Mouse (Mus musculus): Measurements from ENCODE around the gene Klf2. TPM values are rescaled to one million over a fixed set of nuclear protein-coding genes. Genes with fewer than 3 reads are reported as not detected.

Klf2 gene
- 100 to 1,000 TPM; 113 to 115 TPM for total RNA-seq (2021)
- long read RNA-seq, experiment 1, transcript Klf2-201 (3 exons, 1,847 nt), result major isoform, 150 of 173 reads
- long read RNA-seq, experiment 1, partial matches to known transcripts, result 20 of 173 reads
- long read RNA-seq, experiment 1, other reads (novel, unspliced or antisense), result 3 of 173 reads
- long read RNA-seq, experiment 2, transcript Klf2-201 (3 exons, 1,847 nt), result major isoform, 84 of 91 reads
- long read RNA-seq, experiment 2, partial matches to known transcripts, result 6 of 91 reads
- long read RNA-seq, experiment 2, other reads (novel, unspliced or antisense), result 1 of 91 reads

DNA sequence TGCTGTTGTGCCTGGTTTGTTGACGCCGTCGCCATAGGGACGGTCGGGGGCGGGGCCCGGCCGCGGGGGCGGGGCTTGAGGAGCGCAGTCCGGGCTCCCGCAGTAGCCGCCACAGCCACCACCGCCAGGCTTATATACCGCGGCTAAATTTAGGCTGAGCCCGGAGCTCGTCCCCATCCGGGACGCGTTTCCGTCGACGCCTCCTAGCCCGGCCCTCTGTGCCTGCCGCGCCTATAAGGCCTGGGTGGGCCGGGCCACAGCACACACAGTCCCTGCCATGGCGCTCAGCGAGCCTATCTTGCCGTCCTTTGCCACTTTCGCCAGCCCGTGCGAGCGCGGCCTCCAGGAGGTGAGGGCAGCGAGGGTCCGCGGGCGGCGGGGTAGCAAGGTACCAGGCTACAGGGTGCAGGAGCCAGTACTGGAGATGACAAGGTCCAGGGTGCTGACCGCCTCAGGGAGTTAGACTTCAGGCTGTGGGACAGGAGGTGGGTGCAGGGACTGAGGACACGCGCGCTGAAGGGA is at the start of gene Klf2:
Gene Klf2 (plus strand): TSS at position 233 of the 522 bp plus-strand sequence.
- peak; percentile 99 for DNase-seq
- intact Hi-C loops (cut with DNase I), result loop anchor here (1.0 kb wide), 2 partner anchors 24 to 51 kb away; no protein-coding TSS in a partner anchor

DNA sequence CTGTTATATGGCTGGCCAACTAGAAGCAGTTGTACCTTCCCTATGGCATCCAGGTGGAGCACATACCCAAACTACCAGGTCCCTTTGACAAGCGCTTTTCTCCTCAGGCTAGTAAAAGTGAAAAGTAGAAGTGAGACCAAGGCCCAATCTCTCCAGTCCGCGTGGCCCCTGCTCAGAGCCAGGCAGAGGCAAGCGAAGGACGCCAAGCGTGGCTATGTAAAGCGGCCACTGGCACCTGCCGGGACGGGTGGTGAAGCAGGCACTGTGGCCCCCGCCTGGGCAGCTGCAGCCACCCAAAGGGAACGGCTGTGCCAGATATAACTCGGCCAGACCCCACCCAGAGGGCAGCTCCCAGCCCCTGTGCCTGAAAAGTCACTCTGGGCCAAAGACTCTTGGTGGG is 48.2 kb upstream of the Klf2 start:
- intact Hi-C loops (cut with DNase I), result no loop called here
- no peak for DNase-seq

DNA sequence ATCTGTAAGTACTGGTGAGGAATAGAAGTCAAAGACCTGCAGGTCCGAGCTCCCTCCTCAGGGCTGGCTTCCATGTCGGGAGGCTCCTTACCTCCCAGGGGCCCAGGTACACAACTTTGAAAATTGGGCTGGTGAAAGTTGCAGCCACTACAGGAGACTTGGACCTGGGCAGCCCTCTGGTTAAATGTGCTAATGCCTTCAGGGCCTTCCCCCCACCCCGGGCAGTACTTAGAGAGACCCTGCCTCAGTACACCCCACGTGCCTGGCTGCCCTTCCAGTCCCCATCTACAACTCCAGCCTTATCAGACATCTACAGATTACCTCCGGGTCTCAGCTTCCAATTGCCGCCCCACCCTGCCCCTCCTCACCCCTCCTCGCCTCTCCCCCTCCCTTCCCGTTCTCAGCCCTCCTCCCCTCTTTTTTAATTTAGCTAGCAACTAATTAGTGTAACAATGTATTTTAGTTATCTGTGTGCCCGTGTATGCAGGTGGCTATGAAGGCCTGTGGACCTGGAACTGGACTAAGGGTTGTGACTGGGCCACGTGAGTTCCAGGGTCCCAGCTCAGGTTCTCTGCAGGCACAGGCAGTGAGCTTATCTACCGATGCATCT is 47.7 kb upstream of the Klf2 start:
- intact Hi-C loops (cut with DNase I), result no loop called here
- no peak for DNase-seq

DNA sequence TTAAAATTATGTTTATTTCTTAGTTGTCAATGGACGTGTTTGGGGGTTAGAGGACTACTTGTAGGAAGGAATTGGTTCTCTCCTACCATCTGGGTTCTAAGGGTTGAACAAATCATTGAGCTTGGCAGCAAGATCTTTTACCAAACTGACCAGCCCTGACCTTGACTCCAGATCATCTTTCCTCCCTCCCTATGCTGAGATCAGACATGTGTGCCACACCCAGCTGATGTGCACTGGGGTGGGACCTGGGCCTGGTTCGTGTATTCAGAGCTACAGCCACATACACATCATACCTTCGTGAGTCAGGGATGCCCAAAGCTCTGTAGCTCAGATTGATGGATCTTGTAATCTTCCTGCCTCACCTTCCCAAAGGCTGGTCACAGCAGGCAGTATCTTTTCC is 47.1 kb upstream of the Klf2 start:
- no peak for DNase-seq
- intact Hi-C loops (cut with DNase I), result no loop called here

DNA sequence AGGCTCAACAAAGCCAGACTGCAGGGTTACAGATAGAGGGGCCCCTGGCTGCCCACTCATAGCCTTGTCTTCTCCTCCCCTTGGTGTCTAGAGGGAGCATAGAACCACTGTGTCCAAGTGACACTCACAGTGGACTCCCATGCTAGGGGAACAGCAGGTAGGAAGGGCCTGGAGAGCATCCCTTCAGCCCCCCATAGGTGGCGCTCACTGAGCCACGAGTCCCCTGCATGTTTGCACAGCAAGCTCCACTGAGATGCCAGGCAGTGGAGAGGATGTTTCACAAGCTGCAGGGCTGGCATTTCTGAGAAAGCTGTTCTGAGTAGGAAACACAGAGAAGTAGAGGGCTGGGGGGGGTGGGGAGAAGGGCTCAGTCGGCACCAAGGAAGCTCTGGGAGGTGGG is 46.5 kb upstream of the Klf2 start:
- DNase-seq, result peak; percentile 79 to 80
- intact Hi-C loops (cut with DNase I), result no loop called here

DNA sequence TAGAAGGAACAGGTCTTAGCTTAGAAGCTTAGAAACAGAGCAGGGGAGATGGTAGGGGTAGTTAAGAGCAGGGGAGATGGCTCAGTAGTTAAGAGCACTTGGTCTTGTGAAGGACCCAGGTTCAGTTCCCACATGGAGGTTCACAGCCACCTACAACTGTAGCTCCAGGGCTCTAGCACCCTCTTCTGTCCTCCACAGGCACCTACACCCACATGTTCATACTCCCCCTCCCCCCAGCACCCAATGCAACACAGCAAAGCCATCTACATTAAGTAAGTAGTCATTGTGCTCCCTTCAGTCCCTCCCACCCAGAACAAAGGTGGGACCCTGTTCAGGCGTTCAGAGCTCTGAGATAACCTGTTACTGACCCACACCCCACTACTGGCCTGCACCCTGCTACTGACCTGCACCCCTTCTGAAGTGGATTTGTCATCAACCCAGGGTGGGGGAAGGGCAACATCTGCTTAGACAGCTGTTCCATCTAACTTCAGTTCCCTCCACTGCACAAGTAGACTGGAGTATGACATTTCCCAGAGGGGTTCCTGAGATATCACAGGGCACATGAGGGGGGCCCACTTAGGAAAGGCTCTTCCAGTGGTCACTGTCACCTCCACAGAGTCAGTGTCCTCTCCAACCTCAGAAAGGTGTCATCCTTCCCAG is 45.6 kb upstream of the Klf2 start:
- no peak for DNase-seq
- intact Hi-C loops (cut with DNase I), result no loop called here

DNA sequence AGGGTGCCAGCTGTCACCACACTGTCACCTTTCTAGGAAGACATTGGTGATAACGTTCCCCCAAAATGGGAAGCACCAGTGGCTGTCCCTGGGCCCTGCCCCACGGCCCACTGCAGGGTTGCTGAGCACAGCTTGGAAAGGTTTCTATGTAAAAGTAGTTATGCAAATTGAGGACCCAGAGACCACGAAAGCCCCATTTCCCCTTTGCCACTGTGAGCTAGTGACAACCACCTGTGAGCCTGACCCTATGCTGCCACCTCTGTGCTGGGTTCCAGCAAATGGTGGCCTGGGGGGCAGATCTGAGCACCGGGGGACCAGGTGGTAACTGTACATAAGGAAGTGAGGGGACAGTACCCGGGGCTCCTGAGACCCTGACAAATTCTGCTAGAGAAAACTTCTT is 45.0 kb upstream of the Klf2 start:
- intact Hi-C loops (cut with DNase I), result no loop called here
- no peak for DNase-seq

DNA sequence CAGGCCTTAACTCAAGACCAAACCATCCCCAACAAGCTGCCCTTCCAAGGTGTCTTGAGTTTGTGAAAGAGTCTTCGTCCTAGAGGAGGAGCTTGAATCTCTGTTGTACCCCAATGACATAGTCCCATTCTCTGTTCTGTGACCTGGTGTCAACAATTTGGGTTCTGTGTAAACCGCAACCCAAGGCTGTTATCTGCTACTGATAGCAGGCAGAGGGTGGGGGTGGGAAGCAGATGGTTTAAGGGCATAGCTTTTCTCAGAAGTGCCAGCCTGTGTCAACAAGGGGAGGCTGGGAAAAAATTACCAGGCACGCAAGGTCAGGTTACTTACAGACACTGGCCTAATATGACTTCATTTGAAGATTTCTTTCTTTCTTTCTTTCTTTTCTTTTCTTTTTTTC is 41.6 kb upstream of the Klf2 start:
- no peak for DNase-seq
- intact Hi-C loops (cut with DNase I), result no loop called here

DNA sequence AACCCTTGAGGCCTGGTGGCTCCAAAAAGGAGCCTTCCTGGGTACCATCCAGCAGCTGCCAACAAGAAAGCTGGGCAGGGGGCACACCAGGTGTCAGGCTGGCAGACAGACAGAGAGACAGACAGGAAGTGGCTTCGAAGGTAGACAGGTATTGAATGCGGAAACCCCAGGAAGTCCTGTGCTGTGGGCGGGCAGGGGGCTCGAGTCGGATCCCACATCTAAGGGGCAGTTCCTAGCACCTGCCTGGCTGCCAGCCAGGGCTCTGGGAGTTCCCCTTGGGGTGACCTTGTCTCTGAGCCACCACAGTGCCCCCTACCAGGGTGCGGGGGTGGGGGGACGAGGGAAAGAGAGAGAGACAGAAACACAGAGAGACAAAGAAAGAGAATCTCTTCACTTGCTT is 39.7 kb upstream of the Klf2 start:
- DNase-seq, result no peak
- intact Hi-C loops (cut with DNase I), result no loop called here

DNA sequence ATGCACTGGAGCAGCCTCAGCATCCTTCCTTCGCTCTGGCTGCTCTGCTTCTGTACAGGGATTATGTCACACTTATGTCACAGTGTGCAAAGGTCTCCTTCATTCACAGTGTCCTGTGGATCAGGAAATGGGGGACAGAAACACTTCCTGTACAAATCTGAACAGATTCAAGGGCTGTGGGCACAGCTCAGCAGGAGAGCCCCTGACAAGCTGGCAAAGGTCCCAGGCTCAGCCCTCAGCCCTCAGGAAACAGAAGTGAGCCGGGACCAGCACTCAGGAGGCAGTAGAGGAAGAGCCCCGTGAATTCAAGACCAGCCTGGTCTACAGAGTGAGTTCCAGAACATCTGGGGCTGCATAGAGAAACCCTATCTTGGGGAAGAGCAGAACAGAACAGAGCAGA is 37.2 kb upstream of the Klf2 start:
- intact Hi-C loops (cut with DNase I), result no loop called here
- DNase-seq, result peak; percentile 55 to 57

DNA sequence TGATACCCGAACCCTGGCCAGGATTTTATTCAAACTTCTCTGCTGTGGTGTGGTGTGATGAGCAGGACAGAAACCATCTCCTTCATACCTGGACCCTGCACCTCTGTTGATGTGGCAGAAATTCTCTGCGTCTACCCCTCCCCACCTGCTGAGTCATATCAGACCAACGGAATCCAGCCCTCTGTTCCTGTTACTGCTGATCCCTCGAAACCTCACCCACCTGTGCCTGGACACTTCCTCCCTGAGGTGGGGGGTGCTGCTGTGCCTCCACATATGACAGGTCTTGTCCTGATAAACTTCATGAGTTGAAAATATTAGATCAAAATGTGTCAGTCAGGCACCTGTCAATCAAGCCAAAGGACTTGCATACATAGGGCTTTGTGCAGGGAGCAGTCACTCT is 33.5 kb upstream of the Klf2 start:
- DNase-seq, result no peak
- intact Hi-C loops (cut with DNase I), result no loop called here

DNA sequence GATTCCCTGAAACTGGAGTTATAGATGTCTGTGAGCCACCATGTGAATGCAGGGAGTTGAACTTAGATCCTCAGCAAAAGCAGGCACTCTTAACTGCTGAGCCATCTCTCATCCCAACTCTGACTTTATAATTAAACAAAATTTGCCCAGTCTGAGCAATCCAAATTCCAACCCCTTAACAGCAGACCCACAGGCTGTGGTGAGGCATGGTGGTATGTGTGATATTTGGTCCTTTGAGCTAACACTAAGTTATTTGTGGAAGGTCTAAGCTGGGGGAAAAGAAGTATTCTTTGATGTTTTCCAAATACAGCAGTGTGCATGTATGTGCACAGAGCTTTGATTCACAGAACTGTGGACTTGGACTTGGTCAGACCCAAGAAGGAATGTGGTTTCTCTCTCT is 29.8 kb upstream of the Klf2 start:
- no peak for DNase-seq
- intact Hi-C loops (cut with DNase I), result no loop called here

DNA sequence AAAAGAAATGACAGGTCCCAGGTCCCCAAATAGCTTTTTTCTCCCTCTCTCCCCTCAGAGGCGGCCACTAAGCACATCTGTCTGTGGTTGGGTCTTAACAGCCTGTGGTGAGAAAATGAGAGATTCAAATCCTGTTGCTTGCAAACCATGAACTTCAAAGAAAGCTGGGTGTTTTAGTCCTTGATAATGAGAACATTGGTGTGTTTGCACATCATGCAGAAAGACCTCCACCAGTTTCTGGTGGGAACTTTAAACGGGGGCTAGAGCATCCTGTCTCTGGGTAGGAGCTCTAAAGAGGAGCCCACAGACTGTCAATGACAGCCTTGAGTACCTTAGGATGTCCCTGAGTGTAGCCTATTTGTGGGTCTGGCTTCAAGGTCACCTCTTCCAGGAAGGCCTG is 27.7 kb upstream of the Klf2 start:
- intact Hi-C loops (cut with DNase I), result no loop called here
- DNase-seq, result no peak

DNA sequence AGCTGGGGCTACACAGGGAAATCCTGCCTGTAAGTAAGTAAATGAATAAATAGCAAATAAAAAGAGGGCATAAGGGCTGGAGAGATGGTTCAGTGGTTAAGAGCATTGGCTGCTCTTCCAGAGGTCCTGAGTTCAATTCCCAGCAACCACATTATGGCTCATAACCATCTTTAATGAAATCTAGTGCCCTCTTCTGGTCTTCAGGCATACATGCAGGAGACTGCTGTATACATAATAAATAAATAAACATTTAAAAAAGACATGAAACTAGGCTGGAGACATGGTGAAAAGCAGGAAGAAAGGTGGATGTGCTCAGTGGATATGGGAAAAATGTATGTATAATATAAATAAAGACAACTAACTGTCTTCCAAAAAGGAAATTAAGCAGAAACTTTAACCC is 25.5 kb upstream of the Klf2 start:
- no peak for DNase-seq
- intact Hi-C loops (cut with DNase I), result no loop called here

DNA sequence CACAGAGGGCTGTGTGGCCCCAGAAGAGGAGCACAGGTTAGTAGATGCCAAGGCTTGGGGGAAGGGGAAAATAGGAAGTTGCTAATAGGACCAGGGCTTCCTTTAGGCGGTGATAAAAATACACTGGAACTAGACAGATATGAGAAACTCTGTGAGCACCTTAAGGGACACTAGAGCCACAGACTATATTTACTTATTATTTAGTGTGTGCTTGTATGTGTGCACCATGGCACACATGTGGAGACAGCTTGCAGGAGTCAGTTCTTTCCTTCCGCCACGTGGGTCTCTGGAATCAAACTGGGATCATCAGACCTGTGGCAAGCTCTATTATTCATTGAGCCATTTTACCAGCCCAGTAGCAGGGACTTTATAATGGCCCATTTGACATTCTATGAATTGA is 23.7 kb upstream of the Klf2 start:
- DNase-seq, result no peak
- intact Hi-C loops (cut with DNase I), result loop anchor here (1.0 kb wide), 1 partner anchor 24 kb away; the partner anchor contains the start of gene Klf2

DNA sequence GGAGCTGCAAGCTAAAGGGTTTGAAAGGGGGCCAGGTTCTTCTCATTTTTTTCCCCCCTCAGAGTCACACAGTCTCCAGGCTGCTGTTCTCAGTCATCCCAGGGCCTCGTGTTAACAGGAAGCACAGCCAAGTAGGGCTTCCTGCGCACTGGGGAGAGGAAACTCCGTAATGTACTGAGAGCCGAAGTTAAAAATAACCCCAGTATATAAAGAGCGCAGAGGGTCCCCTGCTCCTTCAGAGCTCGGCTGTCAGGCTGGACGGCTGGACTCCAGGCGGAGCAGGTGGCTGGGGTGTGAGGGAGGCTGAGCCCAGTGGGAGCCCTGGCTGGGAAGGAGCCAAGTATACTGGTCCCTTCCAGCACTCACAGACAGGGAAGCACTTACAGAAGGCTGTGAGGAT is 23.2 kb upstream of the Klf2 start:
- intact Hi-C loops (cut with DNase I), result loop anchor here (1.0 kb wide), 1 partner anchor 24 kb away; the partner anchor contains the start of gene Klf2

DNA sequence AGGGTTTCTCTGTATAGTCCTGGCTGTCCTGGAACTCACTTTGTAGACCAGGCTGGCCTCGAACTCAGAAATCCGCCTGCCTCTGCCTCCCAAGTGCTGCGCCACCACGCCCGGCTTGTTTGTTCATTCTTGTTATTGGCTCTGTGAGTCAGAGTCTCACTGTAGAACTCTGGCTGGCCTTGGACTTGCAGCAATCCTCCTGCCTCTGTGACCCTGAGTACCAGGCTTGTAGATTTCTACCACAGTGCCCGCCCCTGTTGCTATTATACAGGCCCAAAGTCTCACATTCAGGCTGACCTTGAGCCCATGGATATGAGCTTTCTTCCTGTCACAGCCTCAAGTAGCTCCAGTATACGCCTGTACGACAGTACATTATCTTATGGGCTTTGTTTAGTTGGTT is 22.3 kb upstream of the Klf2 start:
- DNase-seq, result no peak
- intact Hi-C loops (cut with DNase I), result no loop called here

More for the DNA sequence above, 23.2 kb upstream of the Klf2 start:
- peak; percentile 94 for DNase-seq

DNA sequence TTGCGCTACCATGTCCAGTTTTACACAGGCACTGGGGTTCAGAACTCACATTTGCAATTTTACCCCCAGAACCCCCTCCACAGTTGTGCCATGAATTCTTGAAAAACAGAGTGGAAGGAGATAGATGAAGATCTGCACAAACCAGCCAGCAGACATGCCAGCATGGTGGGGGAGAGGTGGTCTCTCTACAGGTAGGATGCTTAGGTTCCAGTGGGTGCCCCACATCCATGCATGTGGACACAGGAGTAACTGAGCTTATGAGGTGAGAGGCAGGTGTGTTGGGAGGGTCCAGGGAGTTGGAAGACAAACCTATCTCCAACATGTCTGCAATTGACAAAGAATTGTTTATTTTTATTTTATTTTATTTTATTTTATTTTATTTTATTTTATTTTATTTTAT is 19.9 kb upstream of the Klf2 start:
- no peak for DNase-seq

DNA sequence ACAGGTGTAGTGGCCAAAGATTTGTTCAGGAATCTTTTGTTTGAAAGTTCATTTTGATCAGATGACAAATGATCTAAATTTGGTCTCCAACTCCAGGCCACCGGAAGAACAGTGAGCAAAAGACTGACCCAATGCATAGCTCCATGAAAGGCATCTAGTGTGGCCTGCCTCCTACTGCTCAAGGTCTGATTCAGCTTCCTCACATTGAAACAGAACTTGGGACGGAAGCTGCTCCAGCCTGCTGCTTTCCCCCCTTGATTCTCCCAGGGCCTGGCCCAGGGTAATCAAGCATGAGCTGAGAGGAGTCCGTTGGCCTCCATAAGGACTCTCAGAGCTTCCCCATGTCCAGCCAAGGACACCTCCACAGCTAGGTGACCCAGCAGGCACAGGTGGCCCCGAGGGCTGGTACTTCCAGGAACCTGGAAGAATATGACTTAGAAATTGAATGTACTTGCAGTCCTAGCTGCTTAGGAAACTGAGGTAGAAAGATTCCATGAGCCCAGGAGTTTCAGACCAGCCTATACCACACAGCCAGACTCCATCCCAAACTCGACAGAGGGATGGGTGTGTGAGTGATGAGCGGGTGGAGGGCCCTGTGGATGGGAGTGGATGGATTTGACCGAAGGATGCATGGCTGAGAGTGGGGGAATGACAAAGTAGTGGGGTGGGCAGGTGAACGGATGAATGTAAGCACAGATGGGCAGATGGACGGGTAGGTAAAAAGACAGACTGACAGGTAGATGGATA is 18.0 kb upstream of the Klf2 start:
- DNase-seq, result no peak
- intact Hi-C loops (cut with DNase I), result loop anchor here (5.0 kb wide), 1 partner anchor 34 kb away; no protein-coding TSS in a partner anchor

More for the DNA sequence above, 19.9 kb upstream of the Klf2 start:
- intact Hi-C loops (cut with DNase I), result no loop called here

DNA sequence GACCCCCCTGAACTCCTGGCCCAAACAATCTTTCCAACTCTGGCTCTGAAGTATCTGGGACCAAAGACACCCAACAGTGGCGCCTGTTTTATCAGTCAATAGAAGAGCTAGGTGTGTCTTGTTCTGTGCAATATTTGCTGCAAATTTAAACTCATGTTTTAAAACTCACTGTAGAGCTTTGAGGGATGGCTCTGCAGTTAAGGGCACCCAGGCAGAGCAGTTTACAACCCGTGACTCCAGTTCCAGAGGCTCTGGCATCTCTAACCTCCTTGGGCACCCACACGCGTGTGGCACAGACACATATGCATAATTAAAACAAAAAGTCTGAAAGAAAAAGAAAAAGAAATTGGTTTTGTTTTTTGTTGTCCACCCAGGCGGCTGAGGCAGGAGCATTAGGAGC is 17.3 kb upstream of the Klf2 start:
- intact Hi-C loops (cut with DNase I), result loop anchor here (5.0 kb wide), 1 partner anchor 34 kb away; no protein-coding TSS in a partner anchor
- DNase-seq, result no peak
